Mouse (Mus musculus): ENCODE measurements around the gene Svs5.

GRCm38 (mm10) chr2:164348980-164349379 lies 16.4 kb downstream of the Svs5 start:
- no peak for TF ChIP-seq CTCF (IDR thresholded peaks at IDR 0.05; ENCODE audit: borderline replicate concordance, control insufficient read depth, extremely low read depth, insufficient read depth, low read length, poor library complexity)
- TF ChIP-seq POLR2A (IDR thresholded peaks at IDR 0.05; ENCODE audit: control insufficient read depth, extremely low read depth, insufficient read depth, low read length, poor library complexity): no peak
